Mouse (Mus musculus) stomach, embryonic 16.5 days (tissue): ENCODE results near the gene Il1rapl2. TPM values are rescaled to one million over a fixed set of nuclear protein-coding genes. Genes with fewer than 3 reads are reported as not detected.

Source experiments
- ATAC-seq: fragments of 200-750 bp; cut with Nextera tagmentation; 2 replicates; pipeline ENCODE4 v1.8.0; 2017; ENCODE audit warnings: moderate number of reproducible peaks, moderate TSS enrichment; ENCODE audit not compliant: insufficient read depth, low FRiP score
- H3K27ac ChIP-seq: fragments of 300-500 bp; sonication (generic); 2 replicates; pipeline ENCODE4 v1.5.1; 2014; ENCODE audit warnings: low read length
- H3K27me3 ChIP-seq: fragments of 300-500 bp; sonication (generic); 2 replicates; pipeline ENCODE4 v1.6.1; 2014; ENCODE audit warnings: low read length, control low read depth, mixed read lengths; ENCODE audit not compliant: control insufficient read depth, insufficient read depth
- H3K36me3 ChIP-seq: fragments of 300-500 bp; sonication (generic); 2 replicates; pipeline ENCODE4 v1.6.1; 2014; ENCODE audit warnings: low read length; ENCODE audit not compliant: control insufficient read depth, insufficient read depth
- H3K4me1 ChIP-seq: fragments of 300-500 bp; sonication (generic); 2 replicates; pipeline ENCODE4 v1.6.1; 2014; ENCODE audit warnings: low read length, control low read depth, mixed read lengths; ENCODE audit not compliant: control insufficient read depth, insufficient read depth
- H3K4me2 ChIP-seq: fragments of 300-500 bp; sonication (generic); 2 replicates; pipeline ENCODE4 v1.6.1; 2014; ENCODE audit warnings: low read depth, low read length, mixed read lengths
- H3K4me3 ChIP-seq: fragments of 300-500 bp; sonication (generic); replicated peaks from 2 replicates; pipeline ENCODE4 v1.5.1; 2014; ENCODE audit warnings: mild to moderate bottlenecking, low read length
- H3K9ac ChIP-seq: fragments of 300-500 bp; sonication (generic); 2 replicates; pipeline ENCODE4 v1.6.1; 2014; ENCODE audit warnings: low read length
- H3K9me3 ChIP-seq: fragments of 300-500 bp; sonication (generic); replicated peaks from 2 replicates; pipeline ENCODE4 v1.6.1; 2016; ENCODE audit warnings: low read length, control low read depth; ENCODE audit not compliant: control insufficient read depth
- WGBS: fragments of 180-500 bp; shearing (Covaris S2); extraction: QIAGEN DNeasy Blood & Tissue Kit; methylation state at CpG from one replicate; pipeline ENCODE4 v1.1.7; 2014; 5-methylcytosine and 5-hydroxymethylcytosine counted together
- polyA plus RNA-seq: library from polyadenylated mRNA; unstranded; fragments of >200 nt; fragmentation: Nextera tagmentation; extraction: Ambion mirVana; gene quantifications from 2 replicates; pipeline ENCODE4 v1.2.1, GENCODE M21; 2015

The Il1rapl2 gene
- 0.12 and 0.32 TPM in 2 replicates for polyA plus RNA-seq

DNA sequence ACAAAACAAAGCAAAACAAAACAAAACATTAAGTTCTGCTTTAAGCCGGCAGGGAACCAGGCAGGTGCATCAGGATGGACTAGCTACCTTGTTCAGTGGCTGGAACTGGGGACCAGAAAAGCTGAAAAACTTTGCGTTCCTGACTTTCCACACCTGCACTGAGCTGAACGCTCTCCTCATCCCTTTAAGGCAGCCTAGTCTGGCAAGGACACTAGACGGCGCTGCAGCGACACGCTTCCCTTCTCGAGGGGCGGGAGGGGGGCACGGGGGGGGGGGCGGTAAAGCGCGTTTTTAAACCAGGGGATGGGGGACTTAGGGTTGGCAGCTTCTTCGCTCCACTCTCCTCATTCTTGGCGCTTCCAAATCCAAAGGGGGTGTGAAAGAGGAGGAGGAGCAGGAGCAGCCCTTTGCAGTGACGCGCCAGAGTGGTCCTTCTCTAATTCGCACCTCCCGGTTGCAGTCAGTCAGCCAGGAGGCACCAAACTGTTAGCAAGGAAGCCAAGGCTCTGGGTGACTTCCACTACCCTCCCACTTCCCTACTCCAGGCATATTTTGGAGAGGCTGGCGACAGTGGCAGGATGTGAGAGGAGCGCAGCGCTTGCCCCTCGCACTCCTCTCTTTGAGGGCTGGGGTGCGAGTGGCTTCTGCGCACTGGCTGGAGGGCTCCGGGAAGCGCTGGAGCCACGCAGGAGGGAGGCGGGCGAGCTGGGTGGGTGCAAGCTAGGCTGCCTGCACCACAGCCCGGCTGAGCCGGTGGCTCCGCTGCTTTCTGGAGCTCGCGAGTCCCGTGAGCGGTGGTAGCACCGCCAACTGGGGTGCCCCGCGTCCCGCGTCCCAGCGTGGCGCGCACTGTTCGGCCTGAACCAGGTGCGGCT, at the start of gene Il1rapl2:
TSS of gene Il1rapl2 (plus strand) at position 288 of the 875 bp plus-strand sequence.
- Histone ChIP-seq H3K36me3 (no peaks in the 10 kb centered on the region), H3K4me1 (no peaks in the 10 kb centered on the region), H3K27me3 (peaks cover 28% of the 10 kb centered on the region), H3K4me2 (peak within 1 kb of the TSS; percentile 55), H3K9ac (no peak within 1 kb of the TSS), H3K4me3 (peak within 1 kb of the TSS; percentile 35), H3K27ac (no peak within 1 kb of the TSS), H3K9me3 (no peaks in the 10 kb centered on the region)
- 13% methylated on average over 38 of the region's 47 CpGs for WGBS
- no peak for ATAC-seq

DNA sequence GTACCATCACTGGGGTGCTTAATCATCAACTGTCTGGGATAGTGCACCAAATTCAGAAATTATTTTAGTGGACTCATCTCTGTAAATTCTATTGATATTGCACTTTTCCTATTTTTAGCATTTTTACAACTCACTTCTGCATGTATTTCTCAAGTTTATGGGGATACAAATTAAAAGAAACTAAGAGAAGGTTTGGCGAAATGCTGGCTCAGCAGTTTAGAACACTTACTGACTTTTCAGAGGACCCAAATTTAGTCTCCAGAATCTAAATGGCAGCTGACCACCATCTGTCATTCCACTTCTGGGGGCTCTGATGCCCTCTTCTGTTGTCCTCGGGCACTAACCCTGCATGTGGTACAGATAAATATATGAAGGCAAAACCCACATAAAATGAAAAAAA, 22.1 kb upstream of the Il1rapl2 start:
- ATAC-seq, result no peak
- H3K36me3 ChIP-seq, result no peaks in the 10 kb centered on the region
- H3K4me2 ChIP-seq, result no peak overlapping the region
- no peaks in the 10 kb centered on the region for H3K4me1 ChIP-seq
- no peak overlapping the region for H3K9ac ChIP-seq
- WGBS, result 80% methylated on average over 2 of the region's 2 CpGs
- no peaks in the 10 kb centered on the region for H3K9me3 ChIP-seq
- H3K4me3 ChIP-seq, result no peak overlapping the region
- no peaks in the 10 kb centered on the region for H3K27me3 ChIP-seq
- H3K27ac ChIP-seq, result no peak overlapping the region

DNA sequence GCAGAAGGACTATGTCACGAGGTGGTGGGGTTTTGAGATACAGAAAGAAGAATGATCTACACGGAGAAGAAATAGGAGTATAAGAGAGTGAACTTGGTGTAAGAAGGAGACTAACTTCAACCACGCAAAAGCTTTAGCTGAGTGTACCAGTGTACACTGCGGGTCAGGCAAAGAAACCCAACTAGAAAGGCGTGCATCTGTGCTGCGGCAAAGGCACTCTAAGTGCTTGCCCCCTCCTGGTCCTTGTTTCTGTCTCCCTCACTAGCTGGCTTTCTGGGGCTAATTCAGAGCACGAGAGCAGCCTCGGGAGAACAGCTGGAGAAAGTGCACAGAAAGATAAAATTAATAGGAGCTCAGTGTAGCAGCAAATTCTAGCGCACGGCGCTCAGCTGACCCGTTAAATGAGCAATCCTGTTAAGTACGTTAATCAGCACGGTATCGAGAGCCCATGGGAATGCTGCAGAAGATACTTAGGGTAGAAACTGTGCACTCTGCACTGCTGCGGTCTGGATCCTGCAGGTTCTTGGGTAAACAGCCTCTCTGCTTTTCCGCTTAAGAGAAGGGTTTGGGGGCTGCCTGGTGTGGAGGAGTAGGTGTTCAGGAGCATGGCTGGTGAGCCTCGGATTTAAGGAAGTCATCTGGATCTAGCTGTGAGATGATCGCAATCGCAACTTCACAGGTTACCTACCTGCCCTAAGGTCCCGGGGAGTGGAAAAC, 778 bp upstream of the Il1rapl2 start:
- WGBS, result 22% methylated on average over 21 of the region's 21 CpGs
- Histone ChIP-seq H3K4me1 (no peaks in the 10 kb centered on the region), H3K4me2 (peak overlapping the region; percentile 55), H3K9ac (no peak overlapping the region), H3K9me3 (no peaks in the 10 kb centered on the region), H3K4me3 (peak overlapping the region; percentile 18), H3K27me3 (peaks cover 28% of the 10 kb centered on the region), H3K36me3 (no peaks in the 10 kb centered on the region), H3K27ac (no peak overlapping the region)
- ATAC-seq, result no peak

DNA sequence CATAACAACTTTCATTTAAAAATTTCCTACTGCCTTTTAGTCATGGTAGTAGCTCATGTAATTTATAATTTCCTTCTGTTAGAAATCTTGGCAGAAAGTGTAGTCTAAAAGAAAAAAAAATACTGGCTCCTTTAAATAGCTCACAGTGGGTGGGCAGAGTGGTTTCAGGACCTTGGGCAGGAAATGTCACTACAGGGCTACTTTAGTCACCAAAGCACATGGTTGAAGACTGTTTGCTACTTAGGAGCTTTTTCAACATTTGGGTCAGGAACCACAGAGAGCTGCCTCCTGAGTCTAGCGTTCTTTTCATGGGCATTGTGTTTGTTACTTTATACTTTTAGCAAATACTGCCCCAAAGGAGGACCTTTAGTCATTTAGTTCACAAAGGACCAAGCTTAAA, 12.2 kb downstream of the Il1rapl2 start:
- Histone ChIP-seq H3K9me3 (no peaks in the 10 kb centered on the region), H3K36me3 (no peaks in the 10 kb centered on the region), H3K9ac (no peak overlapping the region), H3K27ac (no peak overlapping the region), H3K4me2 (no peak overlapping the region), H3K4me1 (no peaks in the 10 kb centered on the region), H3K4me3 (no peak overlapping the region), H3K27me3 (no peaks in the 10 kb centered on the region)
- no peak for ATAC-seq
- 29% methylated on average over 1 of the region's 1 CpGs for WGBS

DNA sequence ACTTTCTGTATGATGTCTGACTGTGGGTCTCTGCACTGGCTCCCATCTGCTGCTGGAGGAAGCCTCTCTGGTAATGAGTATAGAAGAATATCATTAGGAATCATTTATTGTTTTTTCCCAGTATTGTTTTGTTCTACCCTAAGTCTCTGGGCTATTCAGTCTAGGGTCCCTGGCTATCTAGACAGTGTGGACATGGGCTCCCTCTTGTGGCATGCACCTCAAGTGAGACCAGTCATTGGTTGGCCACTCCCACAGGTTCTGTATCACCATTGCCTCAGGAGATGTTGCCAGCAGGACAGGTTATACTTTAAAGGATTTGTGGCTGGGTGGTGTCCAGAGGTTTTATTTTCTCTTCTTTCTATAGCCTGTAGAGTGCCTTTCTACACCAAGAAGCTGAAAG, 50.3 kb downstream of the Il1rapl2 start:
- Histone ChIP-seq H3K27me3 (no peaks in the 10 kb centered on the region), H3K9me3 (no peaks in the 10 kb centered on the region), H3K4me1 (no peaks in the 10 kb centered on the region), H3K4me2 (no peak overlapping the region), H3K9ac (no peak overlapping the region), H3K4me3 (no peak overlapping the region), H3K27ac (no peak overlapping the region), H3K36me3 (no peaks in the 10 kb centered on the region)
- no peak for ATAC-seq

DNA sequence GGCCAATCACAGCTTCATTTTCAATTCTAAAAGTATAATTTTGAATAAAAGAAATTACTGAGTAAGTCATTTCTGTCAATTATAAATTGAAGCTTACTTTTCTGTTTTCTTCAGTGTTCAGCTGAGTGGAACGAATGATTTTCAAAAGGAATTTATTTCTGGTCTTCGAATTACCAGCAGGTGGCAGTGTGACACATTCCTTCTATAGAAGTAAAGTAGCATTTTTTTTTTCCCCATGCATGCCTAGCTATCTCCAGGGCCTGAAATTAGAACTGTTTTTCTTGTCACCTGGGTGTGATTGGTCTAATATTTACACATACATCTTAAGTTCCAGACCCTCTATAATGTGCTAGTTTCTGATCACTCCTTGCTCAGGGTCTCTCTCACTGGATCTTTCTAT, 96.6 kb downstream of the Il1rapl2 start:
- H3K4me2 ChIP-seq, result no peak overlapping the region
- H3K4me3 ChIP-seq, result no peak overlapping the region
- no peaks in the 10 kb centered on the region for H3K9me3 ChIP-seq
- ATAC-seq, result no peak
- H3K36me3 ChIP-seq, result no peaks in the 10 kb centered on the region
- H3K4me1 ChIP-seq, result no peaks in the 10 kb centered on the region
- H3K27ac ChIP-seq, result no peak overlapping the region
- H3K9ac ChIP-seq, result no peak overlapping the region
- no peaks in the 10 kb centered on the region for H3K27me3 ChIP-seq
- 20% methylated on average over 2 of the region's 2 CpGs for WGBS

DNA sequence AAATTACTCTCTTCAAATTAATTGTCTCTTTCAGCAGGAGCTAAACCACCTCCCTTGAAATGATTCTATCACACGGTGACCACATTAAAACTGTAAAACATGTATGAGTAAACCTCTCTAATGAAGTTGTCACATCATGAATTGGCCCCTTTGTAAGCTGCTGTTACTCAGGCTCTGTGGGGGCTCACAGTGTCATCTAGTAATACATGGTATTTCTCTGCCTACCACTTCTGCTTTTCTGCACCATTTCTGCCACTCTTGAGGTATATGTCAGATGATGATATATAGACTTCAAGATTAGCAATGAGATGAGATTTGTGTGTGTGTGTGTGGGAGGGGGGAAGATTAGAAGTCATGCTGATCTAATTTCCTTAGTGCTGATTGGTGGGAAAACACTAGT, 117.6 kb downstream of the Il1rapl2 start:
- Histone ChIP-seq H3K36me3 (no peaks in the 10 kb centered on the region), H3K4me2 (no peak overlapping the region), H3K9ac (no peak overlapping the region), H3K4me1 (no peaks in the 10 kb centered on the region), H3K27me3 (no peaks in the 10 kb centered on the region), H3K9me3 (no peaks in the 10 kb centered on the region), H3K27ac (no peak overlapping the region), H3K4me3 (no peak overlapping the region)
- WGBS, result 86% methylated on average over 1 of the region's 1 CpGs
- no peak for ATAC-seq

DNA sequence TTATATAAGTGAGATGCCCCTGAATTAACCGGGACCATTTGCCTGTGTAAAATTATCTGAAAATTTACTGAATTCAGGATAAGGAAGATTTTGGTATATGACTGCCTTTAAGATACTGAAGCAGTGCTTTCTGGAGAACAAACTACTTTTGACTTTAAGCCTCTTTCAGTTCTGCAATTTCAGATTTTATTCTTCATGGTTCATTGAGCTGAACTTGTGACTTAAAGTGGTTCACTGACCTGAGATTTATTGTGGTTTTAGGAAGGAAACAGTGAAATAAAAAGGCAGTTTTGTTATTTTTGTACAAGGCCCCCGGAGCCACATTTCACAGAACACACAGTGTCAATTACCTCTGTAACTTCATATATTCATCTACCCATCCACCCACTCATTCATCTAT, 129.6 kb downstream of the Il1rapl2 start:
- no peak overlapping the region for H3K9ac ChIP-seq
- H3K36me3 ChIP-seq, result no peaks in the 10 kb centered on the region
- no peak overlapping the region for H3K4me2 ChIP-seq
- H3K4me1 ChIP-seq, result no peaks in the 10 kb centered on the region
- no peaks in the 10 kb centered on the region for H3K9me3 ChIP-seq
- no peak for ATAC-seq
- H3K27me3 ChIP-seq, result no peaks in the 10 kb centered on the region
- WGBS, result 87% methylated on average over 2 of the region's 2 CpGs
- H3K4me3 ChIP-seq, result no peak overlapping the region
- no peak overlapping the region for H3K27ac ChIP-seq

DNA sequence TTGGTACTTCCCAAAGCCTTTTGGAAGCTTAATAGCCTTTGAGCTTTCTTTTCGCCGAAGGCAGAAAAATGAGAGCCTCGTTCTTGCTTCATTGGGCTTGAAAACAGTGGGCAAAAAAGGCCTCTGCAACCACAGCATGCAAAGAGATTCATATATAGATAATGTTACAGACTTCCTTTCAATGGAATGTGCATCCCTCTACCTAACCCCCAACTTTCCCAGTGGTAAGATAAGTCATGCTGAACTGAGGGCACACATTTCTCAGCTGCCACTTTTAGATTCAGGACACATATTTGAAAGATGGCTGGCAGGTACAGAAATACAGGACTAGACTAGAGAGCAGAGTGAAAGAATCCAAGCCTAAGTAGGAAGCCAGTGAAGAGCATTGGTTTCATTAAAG, 185.1 kb downstream of the Il1rapl2 start:
- WGBS, result 85% methylated on average over 3 of the region's 3 CpGs
- no peaks in the 10 kb centered on the region for H3K9me3 ChIP-seq
- no peak overlapping the region for H3K27ac ChIP-seq
- ATAC-seq, result no peak
- no peaks in the 10 kb centered on the region for H3K27me3 ChIP-seq
- H3K4me1 ChIP-seq, result no peaks in the 10 kb centered on the region
- H3K36me3 ChIP-seq, result no peaks in the 10 kb centered on the region
- no peak overlapping the region for H3K9ac ChIP-seq
- no peak overlapping the region for H3K4me2 ChIP-seq
- H3K4me3 ChIP-seq, result no peak overlapping the region
